Comparison of ENCODE assay signal across 8 mouse cellular contexts in genomic region chr17:25919144-25919785, GRCm38 (mm10). TPM values are rescaled to one million over a fixed set of nuclear protein-coding genes. Genes with fewer than 3 reads are reported as not detected.
A peak's percentile ranks its signal among the peaks of the same experiment; 100 is the strongest.
DNase-seq lines count a peak whose midpoint lies in the region; ATAC-seq and TF ChIP-seq lines count a peak whose summit lies in the region.

Gene Rab40c, minus strand, starts transcription at chr17:25919727.

- H3K4me1 ChIP-seq in intestine, embryonic 14.5 days (replicated peaks; ENCODE audit: control insufficient read depth, insufficient read depth, low read length), result peaks cover 19% of the 10 kb centered on the region
- peaks cover 11 to 17% of the 10 kb centered on the region in 2 experiments for H3K4me1 ChIP-seq in liver, embryonic 14.5 days (replicated peaks; ENCODE audit: control insufficient read depth in 2 of 2, insufficient read depth in 2 of 2, low read length in 1 of 2)

- H3K9me3 ChIP-seq in intestine, embryonic 14.5 days (ENCODE audit: control insufficient read depth, low read length), result no peaks in the 10 kb centered on the region
- no peaks in the 10 kb centered on the region for H3K9me3 ChIP-seq in liver, embryonic 14.5 days (ENCODE audit: control insufficient read depth, low read length)

- peak; percentile 90 for ATAC-seq in intestine, embryonic 14.5 days (replicated peaks; ENCODE audit: low FRiP score, low TSS enrichment, low read depth)
- no peak for ATAC-seq in liver, embryonic 14.5 days (ENCODE audit: insufficient read depth)

- TF ChIP-seq EP300 in liver, embryonic 14.5 days (IDR thresholded peaks at IDR 0.05; ENCODE audit: low read depth), result no peak

- H3K9ac ChIP-seq in intestine, embryonic 14.5 days (ENCODE audit: low read length), result peak within 1 kb of the TSS; percentile 77
- H3K9ac ChIP-seq in liver, embryonic 14.5 days (replicated peaks), result peak within 1 kb of the TSS; percentile 82

- H3K4me3 ChIP-seq in intestine, embryonic 14.5 days (ENCODE audit: low read depth, low read length), result peak within 1 kb of the TSS; percentile 84
- peak within 1 kb of the TSS; percentile 86 to 92 for H3K4me3 ChIP-seq in liver, embryonic 14.5 days (ENCODE audit: insufficient read depth in 1 of 2, low read depth in 2 of 2, low read length in 2 of 2)

- DNase-seq in retina, embryonic 14.5 days (ENCODE audit: low spot score), result peak; percentile 53
- DNase-seq in retina, postnatal 1 day, result no peak
- peak; percentile 54 to 64 for DNase-seq in adrenal gland, postnatal 36 days
- peak; percentile 44 to 53 for DNase-seq in frontal cortex, postnatal 36 days (ENCODE audit: low spot score in 2 of 2)
- peak; percentile 74 for DNase-seq in intestine, embryonic 14.5 days (ENCODE audit: low spot score)
- DNase-seq in liver, embryonic 14.5 days (ENCODE audit: low read depth in 3 of 3, low spot score in 3 of 3), result peak in 2 of 3 experiments; percentile 20 to 31
- peak; percentile 43 to 44 for DNase-seq in right cerebral cortex, adult 2 months (ENCODE audit: low spot score in 2 of 2)
- DNase-seq in cerebellum, postnatal 4 days (ENCODE audit: low spot score in 2 of 2), result no peak

- under 1% methylated on average over 54 of the region's 78 CpGs for WGBS in intestine, embryonic 14.5 days
- WGBS in liver, embryonic 14.5 days (ENCODE audit: insufficient replicate concordance), result under 1% methylated on average over 58 of the region's 78 CpGs

- no peak for TF ChIP-seq CTCF in liver, embryonic 14.5 days (IDR thresholded peaks at IDR 0.05; ENCODE audit: low read depth)

- H3K36me3 ChIP-seq in intestine, embryonic 14.5 days (ENCODE audit: control insufficient read depth, insufficient read depth, low read length), result peaks cover 9% of the 10 kb centered on the region; the same call in 1 of the 2 replicates
- H3K36me3 ChIP-seq in liver, embryonic 14.5 days (replicated peaks; ENCODE audit: control insufficient read depth, insufficient read depth, low read depth), result peaks cover 4% of the 10 kb centered on the region

- H3K27ac ChIP-seq in intestine, embryonic 14.5 days (ENCODE audit: low read depth), result peak within 1 kb of the TSS; percentile 83
- peak within 1 kb of the TSS; percentile 75 for H3K27ac ChIP-seq in liver, embryonic 14.5 days

- peak within 1 kb of the TSS; percentile 79 for H3K4me2 ChIP-seq in intestine, embryonic 14.5 days (ENCODE audit: low read length)
- H3K4me2 ChIP-seq in liver, embryonic 14.5 days (ENCODE audit: low read depth), result peak within 1 kb of the TSS; percentile 89

- no peaks in the 10 kb centered on the region for H3K27me3 ChIP-seq in intestine, embryonic 14.5 days (replicated peaks; ENCODE audit: control insufficient read depth, insufficient read depth, low read length)
- no peaks in the 10 kb centered on the region for H3K27me3 ChIP-seq in liver, embryonic 14.5 days (ENCODE audit: control insufficient read depth, insufficient read depth, low read length)

RNA-seq across cellular contexts. Expression of gene Rab40c, which starts in this region (rescaled TPM):
- total RNA-seq in adrenal gland, postnatal 36 days (2021), result 10 to 100 TPM; 20.6 to 46.0 TPM
- 14.2 and 14.6 TPM in 2 replicates for polyA plus RNA-seq in intestine, embryonic 14.5 days (2014; fragmentation: Nextera tagmentation; extraction: Ambion mirVana)
- 6.4 and 7.8 TPM in 2 replicates for polyA plus RNA-seq in liver, embryonic 14.5 days (2012; rRNA removed)
- 3.4 and 3.8 TPM in 2 replicates for polyA plus RNA-seq in liver, embryonic 14.5 days (2014; fragmentation: Nextera tagmentation; extraction: Ambion mirVana)

Comparison
In these comparisons a context has a peak if more than half of its experiments do, and no peak if none do; other contexts are left out.
1. DNase-seq: peak in retina, embryonic 14.5 days (single experiment), adrenal gland, postnatal 36 days (2 of 2), frontal cortex, postnatal 36 days (2 of 2), intestine, embryonic 14.5 days (single experiment), liver, embryonic 14.5 days (2 of 3) and right cerebral cortex, adult 2 months (2 of 2); none in retina, postnatal 1 day (single experiment) and cerebellum, postnatal 4 days (0 of 2).